Mouse (Mus musculus) midbrain, embryonic 14.5 days (tissue): ENCODE data around the gene Ankrd42. TPM values are rescaled to one million over a fixed set of nuclear protein-coding genes. Genes with fewer than 3 reads are reported as not detected.

Experiments used
- ATAC-seq: fragments of 200-750 bp; cut with Nextera tagmentation; 2 replicates; pipeline ENCODE4 v1.8.0; 2017; ENCODE audit warnings: moderate number of reproducible peaks, moderate library complexity; ENCODE audit not compliant: low FRiP score, low TSS enrichment
- DNase-seq: peaks from one replicate; pipeline ENCODE4 v3.0.0-alpha.2; 2015
- H3K27ac ChIP-seq: fragments of 300-500 bp; sonication (generic); replicated peaks from 2 replicates; pipeline ENCODE4 v1.5.1; 2014; ENCODE audit warnings: mild to moderate bottlenecking, low read depth, low read length, moderate library complexity
- H3K27me3 ChIP-seq: fragments of 300-500 bp; sonication (generic); 2 replicates; pipeline ENCODE4 v1.6.1; 2014; ENCODE audit warnings: low read length, control low read depth, mixed read lengths; ENCODE audit not compliant: control insufficient read depth, insufficient read depth
- H3K36me3 ChIP-seq: fragments of 300-500 bp; sonication (generic); 2 replicates; pipeline ENCODE4 v1.6.1; 2014; ENCODE audit warnings: low read length, control low read depth; ENCODE audit not compliant: control insufficient read depth, insufficient read depth
- H3K4me1 ChIP-seq: fragments of 300-500 bp; sonication (generic); 2 replicates; pipeline ENCODE4 v1.6.1; 2014; ENCODE audit warnings: mild to moderate bottlenecking, antibody characterized with exemption, low read length, control low read depth; ENCODE audit not compliant: control insufficient read depth, insufficient read depth
- H3K4me2 ChIP-seq: fragments of 300-500 bp; sonication (generic); 2 replicates; pipeline ENCODE4 v1.6.1; 2014; ENCODE audit warnings: mild to moderate bottlenecking, low read length, moderate library complexity
- H3K4me3 ChIP-seq: fragments of 300-500 bp; sonication (generic); replicated peaks from 2 replicates; pipeline ENCODE4 v1.5.1; 2014; ENCODE audit warnings: low read depth, low read length
- H3K9ac ChIP-seq: fragments of 300-500 bp; sonication (generic); replicated peaks from 2 replicates; pipeline ENCODE4 v1.6.1; 2014; ENCODE audit warnings: mild to moderate bottlenecking, low read length, moderate library complexity
- H3K9me3 ChIP-seq: fragments of 300-500 bp; sonication (generic); 2 replicates; pipeline ENCODE4 v1.6.1; 2016; ENCODE audit warnings: low read length, control low read depth, mixed read lengths; ENCODE audit not compliant: control insufficient read depth
- WGBS: fragments of 180-500 bp; shearing (Covaris S2); extraction: QIAGEN DNeasy Blood & Tissue Kit; methylation state at CpG from one replicate; pipeline ENCODE4 v1.1.7; 2014; 5-methylcytosine and 5-hydroxymethylcytosine counted together
- polyA plus RNA-seq: library from polyadenylated mRNA; unstranded; fragments of >200 nt; fragmentation: Nextera tagmentation; extraction: Ambion mirVana; gene quantifications from 2 replicates; pipeline ENCODE4 v1.2.1, GENCODE M21; 2014

Ankrd42 gene
- polyA plus RNA-seq, 1 experiment from 2014 or later = 15.8 TPM

DNA sequence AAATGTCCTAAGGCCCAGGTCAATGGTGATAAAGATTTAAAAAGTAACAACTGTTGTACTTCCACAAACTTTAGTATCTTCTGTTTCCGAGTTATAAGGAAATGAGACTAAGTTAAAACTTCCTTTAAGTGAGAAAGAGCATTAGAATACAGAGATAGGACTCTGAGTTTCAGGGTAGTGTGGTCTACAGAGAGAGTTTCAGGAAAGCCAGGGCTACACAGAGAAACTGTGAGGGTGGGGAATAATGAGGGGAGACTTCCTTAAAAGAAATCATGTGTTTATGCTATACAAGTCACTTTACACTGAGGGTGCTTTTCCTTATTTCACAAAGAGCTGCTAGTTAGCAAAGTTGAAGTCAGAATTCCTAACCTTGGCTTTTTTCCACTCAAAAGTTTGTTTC, 16.4 kb upstream of the Ankrd42 start:
- Histone ChIP-seq H3K4me2 (no peak overlapping the region), H3K9me3 (0 out of 2 replicates have a peak, but pooled peaks cover 3% of the 10 kb centered on the region), H3K27me3 (no peaks in the 10 kb centered on the region), H3K27ac (no peak overlapping the region), H3K4me1 (0 out of 2 replicates have a peak, but pooled peaks cover 3% of the 10 kb centered on the region), H3K9ac (no peak overlapping the region), H3K4me3 (no peak overlapping the region), H3K36me3 (peaks cover 37% of the 10 kb centered on the region)
- WGBS = 100% methylated on average over 1 of the region's 1 CpGs
- ATAC-seq = no peak
- no peak for DNase-seq

DNA sequence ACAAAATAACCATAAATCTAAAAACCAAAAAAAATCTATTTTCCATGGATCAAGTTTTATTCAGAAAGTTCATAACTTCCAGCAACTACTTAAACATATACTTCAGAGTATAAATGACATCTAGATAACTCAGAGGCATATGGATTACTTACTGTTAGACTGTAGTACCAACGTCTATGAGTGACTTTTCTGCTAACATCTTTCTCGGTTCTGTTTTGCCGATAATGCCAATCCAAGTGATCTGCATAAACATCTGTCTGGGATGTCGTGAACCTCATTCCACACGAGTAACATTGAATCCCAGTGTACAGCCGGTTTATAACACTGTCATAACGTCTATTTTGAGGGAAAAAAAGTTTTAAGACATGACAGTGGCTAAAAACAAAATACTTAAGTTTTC, 10.8 kb upstream of the Ankrd42 start:
- ATAC-seq (no peak), DNase-seq (no peak)
- Histone ChIP-seq H3K27me3 (no peaks in the 10 kb centered on the region), H3K9me3 (no peaks in the 10 kb centered on the region), H3K4me1 (no peaks in the 10 kb centered on the region), H3K4me3 (no peak overlapping the region), H3K36me3 (peaks cover 45% of the 10 kb centered on the region), H3K27ac (no peak overlapping the region), H3K9ac (no peak overlapping the region), H3K4me2 (no peak overlapping the region)
- WGBS = 91% methylated on average over 7 of the region's 7 CpGs

DNA sequence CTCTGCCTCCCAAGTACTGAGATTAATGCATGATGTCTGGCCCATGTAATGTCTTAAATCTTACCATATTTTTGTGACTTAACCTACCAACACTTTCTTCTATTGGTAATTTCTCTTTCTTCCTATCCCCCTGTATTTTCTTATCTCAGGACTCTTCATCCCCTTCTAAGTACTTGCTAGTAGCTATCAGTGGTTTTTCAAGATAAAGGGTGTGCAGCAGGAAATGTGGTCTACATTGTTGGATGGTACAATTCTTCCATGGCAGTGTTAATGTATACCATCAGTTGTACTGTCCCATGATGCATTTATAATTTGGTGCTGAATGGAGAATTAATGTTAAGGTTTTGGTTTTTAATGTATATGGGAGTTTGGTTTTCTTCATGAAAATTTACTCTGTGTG, 5.4 kb upstream of the Ankrd42 start:
- Histone ChIP-seq H3K9ac (no peak overlapping the region), H3K27me3 (no peaks in the 10 kb centered on the region), H3K9me3 (no peaks in the 10 kb centered on the region), H3K4me3 (no peak overlapping the region), H3K36me3 (peaks cover 55% of the 10 kb centered on the region), H3K4me2 (no peak overlapping the region), H3K4me1 (peaks cover 9% of the 10 kb centered on the region), H3K27ac (no peak overlapping the region)
- DNase-seq (no peak), ATAC-seq (no peak)

DNA sequence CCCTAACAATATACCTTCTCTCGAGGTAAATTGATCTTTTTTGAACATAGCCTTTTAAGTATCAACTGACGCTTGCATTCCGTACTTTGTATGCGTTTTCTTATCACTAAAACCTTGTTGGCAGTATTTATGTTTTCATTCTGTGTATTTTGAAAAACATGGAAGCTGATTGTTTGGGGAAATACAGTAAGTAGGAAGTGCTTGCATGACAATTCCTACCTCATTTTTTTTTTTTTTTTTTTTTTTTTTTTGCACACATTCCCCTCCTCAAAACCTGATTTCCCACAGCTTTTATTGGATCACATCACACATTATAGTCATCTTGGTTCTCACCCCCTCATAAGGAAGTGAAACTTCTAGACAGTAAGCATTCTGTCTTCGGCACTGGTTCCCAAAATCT, 1.1 kb upstream of the Ankrd42 start:
- Histone ChIP-seq H3K27ac (no peak overlapping the region), H3K4me1 (peaks cover 16% of the 10 kb centered on the region), H3K4me3 (peak overlapping the region; percentile 82), H3K9ac (no peak overlapping the region), H3K36me3 (peaks cover 27% of the 10 kb centered on the region), H3K9me3 (no peaks in the 10 kb centered on the region), H3K4me2 (peak overlapping the region; percentile 91), H3K27me3 (no peaks in the 10 kb centered on the region)
- DNase-seq (no peak), ATAC-seq (no peak)
- 92% methylated on average over 5 of the region's 5 CpGs for WGBS

DNA sequence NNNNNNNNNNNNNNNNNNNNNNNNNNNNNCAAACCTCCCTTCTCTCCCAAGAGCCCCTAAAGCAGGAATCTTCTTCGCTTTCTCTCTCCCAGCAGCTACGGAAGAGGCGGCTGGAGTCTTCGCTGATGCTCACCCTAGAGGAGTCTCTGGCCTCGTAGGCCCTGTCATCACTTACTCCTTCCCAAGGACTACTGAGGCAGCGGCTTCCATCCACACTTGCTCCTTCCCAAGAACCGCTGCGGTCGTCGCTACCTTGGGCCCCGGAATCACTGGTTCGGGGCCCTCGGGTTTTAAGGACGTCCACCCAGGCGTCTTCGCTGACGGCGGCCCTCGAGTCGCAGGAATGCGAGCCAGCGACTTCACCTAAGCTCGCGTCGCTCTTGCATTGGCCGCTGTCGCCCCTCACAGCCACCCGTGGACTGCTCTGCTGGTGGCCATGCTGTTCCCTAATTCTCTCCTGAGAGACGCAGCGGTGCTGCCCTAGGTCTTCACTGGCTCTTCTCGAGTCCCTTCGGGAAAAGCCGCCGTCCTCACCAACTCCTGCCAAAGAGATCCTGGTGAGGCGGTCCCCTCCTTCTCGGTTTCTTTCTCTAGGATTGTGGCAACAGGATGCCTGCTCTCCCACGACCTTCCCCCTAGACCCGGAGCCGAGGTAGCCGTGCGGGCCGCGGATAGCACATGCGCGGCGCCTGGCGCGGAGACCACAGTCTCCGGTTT, 489 bp downstream of the Ankrd42 start:
- H3K4me2 ChIP-seq = peak overlapping the region; percentile 91
- WGBS = under 1% methylated on average over 49 of the region's 49 CpGs
- H3K27me3 ChIP-seq = no peaks in the 10 kb centered on the region
- peak overlapping the region; percentile 82 for H3K4me3 ChIP-seq
- H3K27ac ChIP-seq = peak overlapping the region; percentile 57; the same call in 1 of the 2 replicates
- H3K9me3 ChIP-seq = no peaks in the 10 kb centered on the region
- ATAC-seq (peak; percentile 63), DNase-seq (no peak)
- H3K4me1 ChIP-seq = peaks cover 16% of the 10 kb centered on the region
- peaks cover 11% of the 10 kb centered on the region for H3K36me3 ChIP-seq
- H3K9ac ChIP-seq = peak overlapping the region; percentile 86

DNA sequence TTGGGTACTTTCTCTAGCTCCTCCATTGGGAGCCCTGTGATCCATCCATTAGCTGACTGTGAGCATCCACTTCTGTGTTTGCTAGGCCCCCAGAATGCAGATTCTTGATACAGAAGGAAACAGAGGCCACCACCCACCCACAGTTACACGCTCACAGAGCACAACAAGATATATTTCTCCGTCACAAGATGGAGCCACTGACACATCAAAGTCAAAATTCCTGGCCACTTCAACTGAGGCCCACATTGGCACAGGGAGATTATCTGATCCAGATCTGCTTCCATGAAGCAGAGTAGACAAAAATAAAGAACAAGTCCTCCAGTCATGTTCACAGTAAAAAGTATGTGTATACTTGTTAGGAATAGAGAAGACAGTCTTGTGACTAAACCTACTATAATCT, 6.8 kb downstream of the Ankrd42 start:
- Histone ChIP-seq H3K9ac (no peak overlapping the region), H3K4me2 (no peak overlapping the region)
- no peak for ATAC-seq

DNA sequence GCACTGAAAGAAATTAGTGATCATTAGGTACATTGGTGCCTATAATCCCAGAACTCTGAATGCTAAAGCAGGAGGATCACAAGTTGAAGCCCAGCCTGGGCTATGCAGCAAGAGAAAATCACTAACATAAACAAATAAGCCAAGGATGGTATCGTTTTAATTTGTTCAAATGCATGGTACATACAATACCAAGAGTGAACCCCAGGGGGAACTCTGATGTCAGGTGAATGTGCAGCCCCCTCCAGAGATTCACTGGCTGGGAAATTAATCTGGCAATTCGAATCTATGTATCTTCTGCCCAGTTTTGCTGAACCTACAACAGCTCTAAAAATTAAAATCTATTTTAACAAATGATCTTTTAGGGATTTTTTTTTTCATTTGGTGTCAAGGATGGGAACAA, 12.5 kb downstream of the Ankrd42 start:
- WGBS = 55% methylated on average over 2 of the region's 2 CpGs
- no peak for ATAC-seq
- DNase-seq = peak; percentile 44

More for the DNA sequence above, 6.8 kb downstream of the Ankrd42 start:
- 52% methylated on average over 2 of the region's 2 CpGs for WGBS
- H3K27me3 ChIP-seq = no peaks in the 10 kb centered on the region
- no peaks in the 10 kb centered on the region for H3K9me3 ChIP-seq
- H3K27ac ChIP-seq = no peak overlapping the region
- H3K36me3 ChIP-seq = no peaks in the 10 kb centered on the region
- peak; percentile 65 for DNase-seq
- no peaks in the 10 kb centered on the region for H3K4me1 ChIP-seq
- H3K4me3 ChIP-seq = no peak overlapping the region

DNA sequence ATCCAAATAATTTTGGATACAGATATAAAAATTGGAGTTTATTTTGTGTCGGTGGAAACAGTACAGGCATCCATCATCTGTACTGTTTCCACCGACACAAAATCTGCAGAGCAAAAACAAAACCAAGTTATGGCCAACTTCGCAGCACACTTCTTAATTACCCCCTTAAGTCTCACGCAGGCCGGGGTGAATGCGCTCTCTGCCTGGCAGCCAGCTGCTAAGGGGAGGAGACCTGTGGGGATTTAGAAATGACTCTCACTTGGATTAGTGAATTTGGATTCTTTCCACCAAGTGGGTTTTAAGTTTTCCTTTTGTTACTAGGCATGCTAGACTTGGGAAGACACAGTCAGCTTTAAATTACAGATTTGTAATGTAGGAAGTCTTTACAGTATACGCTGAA, 26.1 kb downstream of the Ankrd42 start:
- Histone ChIP-seq H3K27me3 (no peaks in the 10 kb centered on the region), H3K36me3 (peaks cover 10% of the 10 kb centered on the region; the same call in 1 of the 2 replicates), H3K9ac (no peak overlapping the region), H3K9me3 (no peaks in the 10 kb centered on the region), H3K4me1 (no peaks in the 10 kb centered on the region), H3K4me3 (no peak overlapping the region), H3K27ac (no peak overlapping the region), H3K4me2 (no peak overlapping the region)
- DNase-seq = no peak
- 69% methylated on average over 7 of the region's 7 CpGs for WGBS
- ATAC-seq = no peak

More for the DNA sequence above, 12.5 kb downstream of the Ankrd42 start:
- H3K9me3 ChIP-seq = no peaks in the 10 kb centered on the region
- no peak overlapping the region for H3K27ac ChIP-seq
- no peaks in the 10 kb centered on the region for H3K27me3 ChIP-seq
- no peaks in the 10 kb centered on the region for H3K4me1 ChIP-seq
- H3K36me3 ChIP-seq = 0 out of 2 replicates have a peak, but pooled peaks cover 5% of the 10 kb centered on the region
- H3K4me3 ChIP-seq = no peak overlapping the region
- H3K4me2 ChIP-seq = no peak overlapping the region
- no peak overlapping the region for H3K9ac ChIP-seq

DNA sequence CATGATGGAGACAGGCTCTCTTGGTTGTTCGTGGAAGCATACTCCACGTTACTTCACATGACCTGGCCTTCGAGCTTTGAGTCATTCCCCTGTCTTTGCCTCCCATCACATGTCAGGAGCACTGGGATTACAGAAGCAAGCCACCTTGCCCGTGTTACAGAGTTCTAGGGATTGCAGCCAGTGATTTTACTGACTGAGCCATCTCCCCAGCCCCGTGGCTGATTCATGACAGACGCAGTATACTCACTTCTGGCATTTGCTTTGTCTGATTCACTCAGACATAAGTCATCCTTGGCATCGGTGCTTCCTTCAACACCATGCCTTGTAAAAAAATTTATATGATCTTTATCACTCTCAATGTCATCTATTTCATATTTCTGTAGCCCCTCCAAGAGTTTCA, 32.0 kb downstream of the Ankrd42 start:
- ATAC-seq (no peak), DNase-seq (no peak)
- Histone ChIP-seq H3K27me3 (no peaks in the 10 kb centered on the region), H3K9ac (no peak overlapping the region), H3K4me1 (no peaks in the 10 kb centered on the region), H3K4me3 (no peak overlapping the region), H3K36me3 (peaks cover 14% of the 10 kb centered on the region; the same call in 1 of the 2 replicates), H3K9me3 (no peaks in the 10 kb centered on the region), H3K27ac (no peak overlapping the region), H3K4me2 (no peak overlapping the region)
- 93% methylated on average over 7 of the region's 7 CpGs for WGBS
